Mouse (Mus musculus) heart, postnatal 0 days (tissue): ENCODE measurements around the gene Syt2. TPM values are rescaled to one million over a fixed set of nuclear protein-coding genes. Genes with fewer than 3 reads are reported as not detected.
A peak's percentile ranks its signal among the peaks of the same experiment; 100 is the strongest.

Source experiments
- ATAC-seq: fragments of 200-750 bp; cut with Nextera tagmentation; 2 replicates; pipeline ENCODE4 v1.8.0; 2017; ENCODE audit warnings: low read depth, moderate number of reproducible peaks, moderate library complexity; ENCODE audit not compliant: insufficient read depth
- DNase-seq: peaks from one replicate; pipeline ENCODE4 v3.0.0-alpha.2; 2016; ENCODE audit warnings: low spot score
- H3K27ac ChIP-seq: fragments of 300-500 bp; sonication (generic); 2 replicates; pipeline ENCODE4 v1.5.1; 2014; ENCODE audit warnings: low read depth, mild to moderate bottlenecking
- H3K27me3 ChIP-seq: fragments of 300-500 bp; sonication (generic); 2 replicates; pipeline ENCODE4 v1.6.1; 2014; ENCODE audit warnings: low read length, mixed read lengths; ENCODE audit not compliant: control insufficient read depth, insufficient read depth
- H3K36me3 ChIP-seq: fragments of 300-500 bp; sonication (generic); replicated peaks from 2 replicates; pipeline ENCODE4 v1.6.1; 2014; ENCODE audit warnings: low read length, mixed read lengths; ENCODE audit not compliant: control insufficient read depth, insufficient read depth
- H3K4me1 ChIP-seq: fragments of 300-500 bp; sonication (generic); 2 replicates; pipeline ENCODE4 v1.6.1; 2014; ENCODE audit warnings: antibody characterized with exemption; ENCODE audit not compliant: control insufficient read depth, insufficient read depth
- H3K4me2 ChIP-seq: fragments of 300-500 bp; sonication (generic); 2 replicates; pipeline ENCODE4 v1.6.1; 2014; ENCODE audit warnings: low read depth, mild to moderate bottlenecking, low read length, moderate library complexity
- H3K4me3 ChIP-seq: fragments of 300-500 bp; sonication (generic); 2 replicates; pipeline ENCODE4 v1.5.1; 2014; ENCODE audit warnings: low read depth, low read length
- H3K9ac ChIP-seq: fragments of 300-500 bp; sonication (generic); replicated peaks from 2 replicates; pipeline ENCODE4 v1.6.1; 2014; ENCODE audit warnings: low read depth, low read length, mixed read lengths
- H3K9me3 ChIP-seq: fragments of 300-500 bp; sonication (generic); replicated peaks from 2 replicates; pipeline ENCODE4 v1.6.1; 2016; ENCODE audit warnings: low read length; ENCODE audit not compliant: control insufficient read depth
- CTCF ChIP-seq: IDR thresholded peaks from 2 replicates; pipeline ENCODE4 v1.5.1; 2016; ENCODE audit warnings: antibody characterized with exemption, control low read depth, low read depth
- EP300 ChIP-seq: IDR thresholded peaks from 2 replicates; pipeline ENCODE4 v1.6.1; 2016; ENCODE audit warnings: antibody characterized with exemption, low read depth
- WGBS: fragments of 180-500 bp; shearing (Covaris S2); extraction: QIAGEN DNeasy Blood & Tissue Kit; methylation state at CpG from one replicate; pipeline ENCODE4 v1.1.7; 2014; 5-methylcytosine and 5-hydroxymethylcytosine counted together
- polyA plus RNA-seq: library from polyadenylated mRNA; unstranded; fragments of >200 nt; fragmentation: Nextera tagmentation; extraction: Ambion mirVana; gene quantifications from 2 replicates; pipeline ENCODE4 v1.2.1, GENCODE M21; 2015
- total RNA-seq: library from RNA; depleted of rRNA; stranded (reverse); fragments of >200 nt; gene quantifications from 2 replicates; pipeline ENCODE4 v1.2.3, GENCODE M21; 2014; ENCODE audit warnings: low replicate concordance

The Syt2 gene
- total and polyA plus RNA-seq, 2 experiments from 2014 or later = 0.03 to 0.53 TPM

- Histone ChIP-seq H3K9ac (no peak overlapping the region), H3K4me1 (peaks cover 7% of the 10 kb centered on the region; the same call in 1 of the 2 replicates), H3K36me3 (no peaks in the 10 kb centered on the region), H3K27me3 (peaks cover 46% of the 10 kb centered on the region), H3K4me3 (no peak overlapping the region), H3K27ac (no peak overlapping the region), H3K4me2 (no peak overlapping the region), H3K9me3 (no peaks in the 10 kb centered on the region)
- TF ChIP-seq EP300 (no peak), CTCF (peak; percentile 69)
- DNase-seq = peak; percentile 32
- ATAC-seq = peak; percentile 52; the same call in 1 of the 2 replicates
- 38% methylated on average over 22 of the region's 22 CpGs for WGBS
These were observed 58.2 kb downstream of the Syt2 start for GRCm38 (mm10) chr1:134704396-134705306.

GRCm38 (mm10) chr1:134706549-134706948 lies 60.1 kb downstream of the Syt2 start:
- Histone ChIP-seq H3K27ac (no peak overlapping the region), H3K9ac (no peak overlapping the region), H3K4me2 (no peak overlapping the region), H3K4me3 (no peak overlapping the region), H3K36me3 (no peaks in the 10 kb centered on the region), H3K4me1 (peaks cover 7% of the 10 kb centered on the region; the same call in 1 of the 2 replicates), H3K27me3 (peaks cover 65% of the 10 kb centered on the region), H3K9me3 (no peaks in the 10 kb centered on the region)
- ATAC-seq (no peak), DNase-seq (no peak)
- WGBS = 57% methylated on average over 2 of the region's 2 CpGs
- TF ChIP-seq CTCF (no peak), EP300 (no peak)

DNA sequence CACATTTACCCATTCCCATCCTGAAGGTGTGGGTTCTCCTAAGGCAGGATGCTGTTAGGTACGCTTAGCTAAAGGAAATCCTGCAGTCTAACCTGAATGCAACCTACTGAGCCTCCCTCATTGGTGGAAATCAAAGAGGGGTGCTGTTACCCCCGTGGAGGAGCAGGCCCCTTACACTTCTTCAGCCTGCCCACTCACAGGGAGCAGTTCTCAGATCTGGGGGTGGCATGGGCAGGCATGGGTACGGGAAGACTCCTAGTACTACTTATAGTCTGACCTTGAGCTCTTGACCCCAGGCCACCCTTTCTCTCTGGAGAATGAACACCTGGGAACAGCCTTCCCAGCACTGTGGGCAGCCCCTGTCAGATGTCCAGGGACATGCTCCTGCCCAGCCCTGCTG lies 61.0 kb downstream of the Syt2 start:
- no peak overlapping the region for H3K27ac ChIP-seq
- peaks cover 71% of the 10 kb centered on the region for H3K27me3 ChIP-seq
- no peak for ATAC-seq
- H3K4me1 ChIP-seq = peaks cover 7% of the 10 kb centered on the region; the same call in 1 of the 2 replicates
- 85% methylated on average over 3 of the region's 3 CpGs for WGBS
- H3K9ac ChIP-seq = no peak overlapping the region
- no peak for TF ChIP-seq EP300
- no peak for TF ChIP-seq CTCF
- no peak overlapping the region for H3K4me2 ChIP-seq
- no peaks in the 10 kb centered on the region for H3K9me3 ChIP-seq
- no peak overlapping the region for H3K4me3 ChIP-seq
- no peaks in the 10 kb centered on the region for H3K36me3 ChIP-seq
- DNase-seq = no peak

DNA sequence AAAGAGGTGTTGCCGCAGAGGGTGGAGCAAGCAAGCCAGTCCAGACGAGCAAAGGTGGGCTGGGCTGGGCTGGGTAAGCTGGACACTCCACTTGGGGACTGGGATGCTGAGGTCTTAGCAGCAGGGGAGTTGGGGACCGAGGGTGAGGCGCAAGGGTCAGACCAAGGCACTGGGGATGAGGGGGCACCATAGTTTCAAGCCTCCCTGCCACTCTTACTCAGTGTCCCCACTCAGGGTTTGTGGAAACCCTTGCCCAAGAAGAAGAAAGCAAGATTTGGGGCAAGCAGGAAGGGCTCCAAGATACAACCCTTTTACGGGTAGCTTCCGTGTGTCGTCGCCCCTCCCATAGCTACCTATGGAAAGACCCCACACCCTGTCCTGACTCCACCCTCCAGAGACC lies 61.8 kb downstream of the Syt2 start:
- no peak for ATAC-seq
- 18% methylated on average over 8 of the region's 8 CpGs for WGBS
- TF ChIP-seq EP300 (no peak), CTCF (no peak)
- no peaks in the 10 kb centered on the region for H3K36me3 ChIP-seq
- no peak for DNase-seq
- peak overlapping the region; percentile 44; the same call in 1 of the 2 replicates for H3K4me3 ChIP-seq
- H3K27me3 ChIP-seq = peaks cover 79% of the 10 kb centered on the region
- no peak overlapping the region for H3K9ac ChIP-seq
- H3K4me1 ChIP-seq = peaks cover 7% of the 10 kb centered on the region; the same call in 1 of the 2 replicates
- H3K4me2 ChIP-seq = peak overlapping the region; percentile 74; the same call in 1 of the 2 replicates
- H3K9me3 ChIP-seq = no peaks in the 10 kb centered on the region
- H3K27ac ChIP-seq = no peak overlapping the region

- no peaks in the 10 kb centered on the region for H3K36me3 ChIP-seq
- H3K4me1 ChIP-seq = peaks cover 7% of the 10 kb centered on the region; the same call in 1 of the 2 replicates
- H3K4me2 ChIP-seq = peak overlapping the region; percentile 74
- DNase-seq = peak; percentile 22
- ATAC-seq = no peak
- peaks cover 82% of the 10 kb centered on the region for H3K27me3 ChIP-seq
- no peak overlapping the region for H3K27ac ChIP-seq
- TF ChIP-seq EP300 = no peak
- peak overlapping the region; percentile 44 for H3K4me3 ChIP-seq
- H3K9me3 ChIP-seq = no peaks in the 10 kb centered on the region
- under 1% methylated on average over 46 of the region's 46 CpGs for WGBS
- peak overlapping the region; percentile 29; the same call in 1 of the 2 replicates for H3K9ac ChIP-seq
These were observed 62.4 kb downstream of the Syt2 start for GRCm38 (mm10) chr1:134708801-134709385.
